Mouse (Mus musculus) hindbrain, embryonic 10.5 days (tissue): ENCODE data around the gene Pnn. TPM values are rescaled to one million over a fixed set of nuclear protein-coding genes. Genes with fewer than 3 reads are reported as not detected.
"Not testable (repeated sequence)": the region's sequence is repeated elsewhere in the genome, so short reads cannot be mapped to it uniquely, and the experiment has no call there.

ENCODE experiments used
- DNase-seq: peaks from one replicate; pipeline ENCODE4 v3.0.0-alpha.2; 2017; ENCODE audit warnings: low spot score
- H3K27ac ChIP-seq: fragments of 300-500 bp; sonication (generic); 2 replicates; pipeline ENCODE4 v1.5.1; 2016; ENCODE audit warnings: mild to moderate bottlenecking, moderate library complexity
- H3K27me3 ChIP-seq: fragments of 300-500 bp; sonication (generic); 2 replicates; pipeline ENCODE4 v1.6.1; 2016; ENCODE audit warnings: mild to moderate bottlenecking; ENCODE audit not compliant: poor library complexity, insufficient read depth, severe bottlenecking
- H3K36me3 ChIP-seq: fragments of 300-500 bp; sonication (generic); 2 replicates; pipeline ENCODE4 v1.6.1; 2016; ENCODE audit warnings: mild to moderate bottlenecking, moderate library complexity
- H3K4me1 ChIP-seq: fragments of 300-500 bp; sonication (generic); replicated peaks from 2 replicates; pipeline ENCODE4 v1.6.1; 2016; ENCODE audit warnings: mild to moderate bottlenecking
- H3K4me3 ChIP-seq: fragments of 300-500 bp; sonication (generic); 2 replicates; pipeline ENCODE4 v1.5.1; 2016; ENCODE audit warnings: mild to moderate bottlenecking, moderate library complexity
- H3K9me3 ChIP-seq: fragments of 300-500 bp; sonication (generic); 2 replicates; pipeline ENCODE4 v1.6.1; 2016; ENCODE audit warnings: mild to moderate bottlenecking, moderate library complexity
- WGBS: fragments of 180-500 bp; shearing (Covaris S2); methylation state at CpG from one replicate; pipeline ENCODE4 v1.1.7; 2016; 5-methylcytosine and 5-hydroxymethylcytosine counted together
- polyA plus RNA-seq: library from polyadenylated mRNA; unstranded; fragments of >200 nt; fragmentation: Nextera tagmentation; extraction: Ambion mirVana; gene quantifications from 2 replicates; pipeline ENCODE4 v1.2.1, GENCODE M21; 2016

The Pnn gene
- polyA plus RNA-seq, 1 experiment from 2014 or later = 68.6 TPM

- peaks cover 67% of the 10 kb centered on the region for H3K36me3 ChIP-seq
- no peak overlapping the region for H3K4me3 ChIP-seq
- no peaks in the 10 kb centered on the region for H3K9me3 ChIP-seq
- 96% methylated on average over 11 of the region's 11 CpGs for WGBS
- H3K27ac ChIP-seq = no peak overlapping the region
- peaks cover 18% of the 10 kb centered on the region for H3K4me1 ChIP-seq
- no peak for DNase-seq
- no peaks in the 10 kb centered on the region for H3K27me3 ChIP-seq
These were observed 10.5 kb upstream of the Pnn start for GRCm38 (mm10) chr12:59056222-59056621.

- WGBS = 91% methylated on average over 5 of the region's 5 CpGs
- Histone ChIP-seq H3K36me3 (peaks cover 59% of the 10 kb centered on the region), H3K4me1 (peaks cover 20% of the 10 kb centered on the region)
- H3K9me3 ChIP-seq, H3K4me3 ChIP-seq, DNase-seq, H3K27ac ChIP-seq, H3K27me3 ChIP-seq: not testable (repeated sequence)
These were observed 8.4 kb upstream of the Pnn start for GRCm38 (mm10) chr12:59058242-59058641.

GRCm38 (mm10) chr12:59060322-59060721, 6.4 kb upstream of the Pnn start:
- Histone ChIP-seq H3K36me3 (peaks cover 43% of the 10 kb centered on the region), H3K27me3 (no peaks in the 10 kb centered on the region), H3K9me3 (no peaks in the 10 kb centered on the region), H3K4me3 (peak overlapping the region; percentile 80), H3K4me1 (peaks cover 20% of the 10 kb centered on the region), H3K27ac (peak overlapping the region; percentile 96)
- DNase-seq = no peak
- WGBS = 70% methylated on average over 4 of the region's 4 CpGs

- H3K9me3 ChIP-seq = no peaks in the 10 kb centered on the region
- H3K4me3 ChIP-seq = peak within 1 kb of the TSS; percentile 80
- peak; percentile 89 for DNase-seq
- peaks cover 35% of the 10 kb centered on the region for H3K36me3 ChIP-seq
- peaks cover 25% of the 10 kb centered on the region for H3K4me1 ChIP-seq
- H3K27ac ChIP-seq = peak within 1 kb of the TSS; percentile 96
- under 1% methylated on average over 49 of the region's 49 CpGs for WGBS
- H3K27me3 ChIP-seq = no peaks in the 10 kb centered on the region
These were observed 5.6 kb upstream of the Pnn start, which contains the start of gene Trappc6b for GRCm38 (mm10) chr12:59060993-59061595. Gene Trappc6b, minus strand, starts transcription at chr12:59061472.

GRCm38 (mm10) chr12:59064837-59065236, 1.8 kb upstream of the Pnn start:
- Histone ChIP-seq H3K36me3 (peaks cover 19% of the 10 kb centered on the region), H3K27ac (no peak overlapping the region), H3K4me1 (peaks cover 25% of the 10 kb centered on the region), H3K9me3 (no peaks in the 10 kb centered on the region), H3K4me3 (no peak overlapping the region), H3K27me3 (no peaks in the 10 kb centered on the region)
- WGBS = 83% methylated on average over 8 of the region's 8 CpGs
- no peak for DNase-seq

GRCm38 (mm10) chr12:59065776-59066175, 908 bp upstream of the Pnn start:
- H3K4me1 ChIP-seq = peaks cover 17% of the 10 kb centered on the region
- WGBS = 83% methylated on average over 3 of the region's 3 CpGs
- peak overlapping the region; percentile 98 for H3K4me3 ChIP-seq
- H3K36me3 ChIP-seq = peaks cover 29% of the 10 kb centered on the region
- no peaks in the 10 kb centered on the region for H3K27me3 ChIP-seq
- H3K27ac ChIP-seq = peak overlapping the region; percentile 98
- DNase-seq = no peak
- no peaks in the 10 kb centered on the region for H3K9me3 ChIP-seq

- peaks cover 42% of the 10 kb centered on the region for H3K36me3 ChIP-seq
- peak overlapping the region; percentile 98 for H3K4me3 ChIP-seq
- H3K9me3 ChIP-seq = no peaks in the 10 kb centered on the region
- no peaks in the 10 kb centered on the region for H3K27me3 ChIP-seq
- under 1% methylated on average over 41 of the region's 41 CpGs for WGBS
- peaks cover 14% of the 10 kb centered on the region for H3K4me1 ChIP-seq
- peak overlapping the region; percentile 98 for H3K27ac ChIP-seq
- no peak for DNase-seq
These were observed 411 bp downstream of the Pnn start for GRCm38 (mm10) chr12:59067095-59067494.

GRCm38 (mm10) chr12:59068791-59069190, 2.1 kb downstream of the Pnn start:
- 94% methylated on average over 13 of the region's 13 CpGs for WGBS
- H3K4me1 ChIP-seq = peaks cover 14% of the 10 kb centered on the region
- H3K27ac ChIP-seq = no peak overlapping the region
- no peaks in the 10 kb centered on the region for H3K9me3 ChIP-seq
- H3K36me3 ChIP-seq = peaks cover 59% of the 10 kb centered on the region
- no peaks in the 10 kb centered on the region for H3K27me3 ChIP-seq
- no peak overlapping the region for H3K4me3 ChIP-seq
- no peak for DNase-seq

GRCm38 (mm10) chr12:59072286-59072685, 5.6 kb downstream of the Pnn start:
- Histone ChIP-seq H3K27ac (no peak overlapping the region), H3K27me3 (no peaks in the 10 kb centered on the region), H3K9me3 (no peaks in the 10 kb centered on the region), H3K4me1 (peaks cover 7% of the 10 kb centered on the region), H3K4me3 (no peak overlapping the region), H3K36me3 (peaks cover 75% of the 10 kb centered on the region)
- DNase-seq = no peak
- WGBS = 93% methylated on average over 11 of the region's 11 CpGs

- WGBS = 93% methylated on average over 3 of the region's 3 CpGs
- peaks cover 64% of the 10 kb centered on the region for H3K36me3 ChIP-seq
- DNase-seq = no peak
These were observed 7.4 kb downstream of the Pnn start for GRCm38 (mm10) chr12:59074052-59074451.

GRCm38 (mm10) chr12:59076996-59077395, 10.3 kb downstream of the Pnn start:
- Histone ChIP-seq H3K9me3 (no peaks in the 10 kb centered on the region), H3K27ac (no peak overlapping the region), H3K4me3 (no peak overlapping the region), H3K36me3 (peaks cover 34% of the 10 kb centered on the region), H3K27me3 (no peaks in the 10 kb centered on the region), H3K4me1 (no peaks in the 10 kb centered on the region)
- no peak for DNase-seq
- WGBS = 87% methylated on average over 3 of the region's 3 CpGs

More at GRCm38 (mm10) chr12:59074052-59074451, 7.4 kb downstream of the Pnn start:
- Histone ChIP-seq H3K27ac (no peak overlapping the region), H3K4me3 (no peak overlapping the region), H3K4me1 (no peaks in the 10 kb centered on the region), H3K9me3 (no peaks in the 10 kb centered on the region), H3K27me3 (no peaks in the 10 kb centered on the region)

GRCm38 (mm10) chr12:59077883-59078282, 11.2 kb downstream of the Pnn start:
- H3K27ac ChIP-seq = no peak overlapping the region
- no peaks in the 10 kb centered on the region for H3K9me3 ChIP-seq
- no peak overlapping the region for H3K4me3 ChIP-seq
- 97% methylated on average over 3 of the region's 3 CpGs for WGBS
- no peak for DNase-seq
- H3K27me3 ChIP-seq = no peaks in the 10 kb centered on the region
- H3K36me3 ChIP-seq = peaks cover 25% of the 10 kb centered on the region
- H3K4me1 ChIP-seq = no peaks in the 10 kb centered on the region

GRCm38 (mm10) chr12:59080461-59080860, 13.8 kb downstream of the Pnn start:
- no peaks in the 10 kb centered on the region for H3K27me3 ChIP-seq
- no peak for DNase-seq
- H3K27ac ChIP-seq = no peak overlapping the region
- no peak overlapping the region for H3K4me3 ChIP-seq
- H3K9me3 ChIP-seq = no peaks in the 10 kb centered on the region
- WGBS = 87% methylated on average over 4 of the region's 4 CpGs
- peaks cover 1% of the 10 kb centered on the region for H3K36me3 ChIP-seq
- no peaks in the 10 kb centered on the region for H3K4me1 ChIP-seq

GRCm38 (mm10) chr12:59084446-59084845, 17.8 kb downstream of the Pnn start:
- no peak for DNase-seq
- WGBS = 72% methylated on average over 5 of the region's 5 CpGs
- Histone ChIP-seq H3K36me3 (no peaks in the 10 kb centered on the region), H3K4me1 (no peaks in the 10 kb centered on the region), H3K9me3 (no peaks in the 10 kb centered on the region), H3K27me3 (no peaks in the 10 kb centered on the region), H3K27ac (no peak overlapping the region), H3K4me3 (no peak overlapping the region)
